Mouse (Mus musculus) adrenal gland, postnatal 14 days (tissue): ENCODE data around the gene Hist2h3b. TPM values are rescaled to one million over a fixed set of nuclear protein-coding genes. Genes with fewer than 3 reads are reported as not detected.
"Not testable (repeated sequence)": the region's sequence is repeated elsewhere in the genome, so short reads cannot be mapped to it uniquely, and the experiment has no call there.

Experiments
- DNase-seq: peaks from one replicate; pipeline ENCODE4 v3.0.0; 2021; ENCODE audit warnings: mixed read lengths
- total RNA-seq: library from RNA; stranded (reverse); gene quantifications from 2 replicates; pipeline ENCODE4 v1.2.3, GENCODE M21; 2021

The Hist2h3b gene
- total RNA-seq, 1 experiment from 2014 or later, result 406 TPM

DNA sequence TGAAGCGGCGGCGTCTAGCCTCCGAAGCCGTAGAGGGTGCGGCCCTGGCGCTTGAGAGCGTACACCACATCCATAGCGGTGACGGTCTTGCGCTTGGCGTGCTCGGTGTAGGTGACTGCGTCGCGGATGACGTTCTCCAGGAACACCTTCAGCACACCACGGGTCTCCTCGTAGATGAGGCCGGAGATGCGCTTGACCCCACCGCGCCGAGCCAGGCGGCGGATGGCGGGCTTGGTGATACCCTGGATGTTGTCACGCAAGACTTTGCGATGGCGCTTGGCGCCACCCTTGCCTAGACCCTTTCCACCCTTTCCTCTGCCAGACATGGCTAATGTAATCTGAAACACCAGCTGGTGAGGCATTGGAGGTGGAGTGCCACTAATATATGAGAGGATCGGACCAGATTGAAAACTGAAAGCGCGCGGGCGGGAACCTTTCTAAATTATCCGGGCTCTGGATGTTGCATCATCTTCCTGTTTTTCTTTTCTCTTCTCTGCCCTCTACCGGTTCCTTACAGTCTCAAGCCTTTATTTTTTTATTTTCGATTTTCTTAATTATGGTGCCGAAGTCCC lies 5.4 kb upstream of the Hist2h3b start, which contains the start of gene Hist2h4:
Gene Hist2h4, minus strand, starts transcription at position 333 of the 572 bp plus-strand sequence.
- DNase-seq, result peak; percentile 95

DNA sequence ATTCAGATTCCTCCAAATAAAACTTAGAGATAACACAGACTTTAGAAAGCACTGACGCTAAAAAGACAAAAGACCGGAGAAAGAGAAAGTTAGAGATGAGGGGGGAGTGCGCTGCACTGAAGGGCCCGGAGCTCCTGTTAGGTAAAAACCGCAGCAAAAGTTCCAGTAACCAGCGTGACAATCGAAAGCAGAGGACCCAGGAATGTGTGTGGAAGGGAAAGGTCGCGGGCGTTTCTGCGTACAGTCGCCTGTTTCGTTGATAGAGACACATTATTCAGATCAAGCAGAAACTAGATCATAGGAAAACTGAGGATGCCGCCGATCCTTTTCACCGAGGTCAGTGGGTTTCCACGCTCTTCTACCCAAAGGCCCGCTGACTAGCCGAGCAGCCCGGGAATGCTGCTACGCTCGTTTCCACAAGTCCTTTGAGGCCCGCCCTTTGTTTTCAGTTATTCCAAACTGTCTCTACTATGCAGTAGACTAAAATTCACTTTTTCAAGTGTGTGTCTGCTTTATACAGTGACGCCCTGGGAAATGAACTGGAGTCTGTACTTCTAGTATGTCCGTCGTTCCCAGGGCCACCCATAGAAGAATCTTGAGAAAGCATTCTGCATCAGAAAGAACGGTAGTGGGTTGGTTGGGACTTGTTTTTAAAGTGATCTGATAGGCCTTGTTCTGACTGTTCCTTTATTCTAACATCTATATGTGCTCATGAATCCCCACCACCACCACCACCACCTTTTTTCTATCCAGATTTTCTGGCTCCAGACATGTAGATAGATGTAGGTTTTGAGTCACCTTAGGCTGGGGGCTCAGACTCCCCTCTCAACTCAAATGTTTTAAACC lies 4.7 kb upstream of the Hist2h3b start:
- DNase-seq, result peak; percentile 71

DNA sequence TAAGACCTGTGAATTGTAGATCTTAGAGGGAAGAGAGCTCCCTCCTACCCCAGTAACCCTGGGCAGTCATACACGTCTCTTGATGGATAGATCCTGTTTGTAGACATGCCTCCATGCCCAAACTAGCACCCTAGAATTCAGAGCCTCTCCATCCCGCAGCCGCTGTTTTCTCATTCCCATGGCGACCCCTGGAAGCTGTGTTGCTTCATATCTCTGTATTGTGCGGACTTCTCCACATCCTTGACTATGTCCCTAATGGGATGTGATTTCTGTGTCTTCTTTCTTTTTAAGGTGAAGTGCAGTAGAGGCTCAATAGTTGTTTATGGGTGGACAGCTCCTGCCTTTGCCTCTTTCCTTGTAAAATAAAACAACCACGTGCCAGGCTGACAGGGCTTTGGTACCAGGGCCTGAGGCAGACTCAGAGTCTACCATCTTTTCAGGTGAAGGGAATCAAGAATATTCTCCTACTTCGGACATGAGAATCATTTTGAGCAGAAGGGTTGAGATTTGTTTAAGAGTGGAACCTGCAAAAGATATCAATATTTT lies 4.0 kb upstream of the Hist2h3b start:
- no peak for DNase-seq

DNA sequence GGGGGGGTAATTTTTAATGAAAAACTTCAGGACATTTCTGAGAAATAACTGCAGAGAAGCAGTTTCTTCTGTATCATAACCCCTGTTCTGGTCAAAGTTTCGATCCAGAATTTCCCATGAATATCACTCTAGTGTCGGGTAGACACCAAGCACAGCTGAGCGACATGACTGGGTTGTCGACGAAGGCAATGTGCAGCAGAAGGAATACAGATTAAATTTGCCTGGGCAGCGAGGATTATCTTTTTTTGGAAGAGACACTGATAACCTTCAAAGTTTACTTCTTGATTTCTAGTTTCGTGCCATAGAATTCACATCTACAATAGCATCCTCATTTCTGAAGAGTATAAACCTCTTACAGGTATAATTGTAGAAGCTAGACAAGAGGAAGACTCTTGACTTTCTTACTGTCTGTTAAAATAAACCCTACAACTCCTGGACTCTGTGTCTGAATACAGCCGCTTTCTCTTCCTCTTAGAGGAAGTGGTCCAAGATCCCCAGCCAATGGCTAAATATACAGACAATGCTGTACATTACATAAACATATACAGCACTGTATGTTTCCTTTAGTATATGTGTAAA lies 2.2 kb upstream of the Hist2h3b start:
- DNase-seq, result no peak

DNA sequence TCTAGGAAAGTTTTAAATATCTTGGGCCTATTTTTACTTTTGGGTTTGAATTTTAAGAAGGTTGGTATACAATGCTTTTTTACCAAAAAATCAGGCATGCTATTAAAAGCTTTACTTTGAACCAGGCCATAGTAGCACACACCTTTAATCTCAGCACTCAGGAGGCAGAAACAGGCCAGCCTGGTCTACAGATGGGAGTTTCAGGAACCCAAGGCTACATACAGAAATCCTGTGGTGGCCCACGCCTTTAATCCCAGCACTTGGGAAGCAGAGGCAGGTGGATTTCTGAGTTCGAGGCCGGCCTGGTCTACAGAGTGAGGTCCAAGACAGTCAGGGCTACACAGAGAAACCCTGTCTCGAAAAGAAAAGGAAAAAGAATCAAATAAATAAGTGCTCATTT lies 913 bp upstream of the Hist2h3b start:
- DNase-seq, result no peak

DNA sequence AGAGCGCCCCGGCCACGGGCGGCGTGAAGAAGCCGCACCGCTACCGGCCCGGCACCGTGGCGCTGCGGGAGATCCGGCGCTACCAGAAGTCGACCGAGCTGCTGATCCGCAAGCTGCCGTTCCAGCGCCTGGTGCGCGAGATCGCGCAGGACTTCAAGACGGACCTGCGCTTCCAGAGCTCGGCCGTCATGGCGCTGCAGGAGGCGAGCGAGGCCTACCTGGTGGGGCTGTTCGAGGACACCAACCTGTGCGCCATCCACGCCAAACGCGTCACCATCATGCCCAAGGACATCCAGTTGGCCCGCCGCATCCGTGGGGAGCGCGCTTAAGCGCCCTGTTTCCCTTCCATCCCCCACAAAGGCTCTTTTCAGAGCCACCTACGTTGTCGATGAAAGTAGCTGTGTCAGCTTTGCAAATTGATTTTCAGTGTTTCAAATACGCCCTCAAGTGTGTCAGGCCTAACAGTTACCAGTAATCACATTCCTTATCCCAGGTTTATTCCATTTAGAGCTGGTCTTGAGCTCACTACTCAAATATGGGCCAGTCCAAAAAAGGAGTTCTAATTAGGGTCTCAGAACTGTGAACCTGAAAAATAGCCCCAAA lies 423 bp downstream of the Hist2h3b start:
- peak; percentile 30 for DNase-seq

DNA sequence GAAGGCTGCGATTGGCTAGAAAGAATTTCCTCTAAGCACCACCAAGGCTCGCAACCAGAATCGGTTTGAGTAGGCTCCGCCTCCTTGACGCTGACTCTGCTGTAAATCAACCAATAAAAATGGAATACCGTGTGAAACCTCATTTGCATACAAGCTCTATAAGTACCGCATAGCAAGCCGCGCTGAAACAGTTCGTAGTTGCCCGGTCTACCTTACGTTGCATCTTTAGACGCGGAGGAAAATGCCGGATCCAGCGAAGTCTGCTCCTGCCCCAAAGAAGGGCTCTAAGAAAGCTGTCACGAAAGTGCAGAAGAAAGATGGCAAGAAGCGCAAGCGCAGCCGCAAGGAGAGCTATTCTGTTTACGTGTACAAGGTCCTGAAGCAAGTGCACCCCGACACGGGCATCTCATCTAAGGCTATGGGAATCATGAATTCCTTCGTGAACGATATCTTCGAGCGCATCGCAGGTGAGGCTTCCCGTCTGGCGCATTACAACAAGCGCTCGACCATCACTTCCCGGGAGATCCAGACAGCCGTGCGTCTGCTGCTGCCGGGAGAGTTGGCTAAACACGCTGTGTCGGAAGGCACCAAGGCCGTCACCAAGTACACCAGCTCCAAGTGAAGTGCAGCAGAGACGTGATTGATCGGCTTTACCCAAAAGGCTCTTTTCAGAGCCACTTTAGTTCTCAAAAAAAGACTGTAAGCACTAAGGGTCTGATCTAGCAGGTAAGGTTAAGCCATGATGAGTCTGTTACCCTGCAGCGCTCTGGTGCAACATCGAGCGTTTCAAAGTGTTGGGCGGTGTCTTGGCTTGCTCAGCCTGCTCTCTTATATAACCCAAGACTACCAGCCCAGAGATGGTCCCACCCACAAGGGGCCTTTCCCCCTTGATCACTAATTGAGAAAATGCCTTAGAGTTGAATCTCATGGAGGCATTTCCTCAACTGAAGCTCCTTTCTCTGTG lies 1.3 kb downstream of the Hist2h3b start, which contains the start of gene Hist2h2bb:
Gene Hist2h2bb, plus strand, starts transcription at position 242 of the 964 bp plus-strand sequence.
- peak; percentile 91 for DNase-seq

DNA sequence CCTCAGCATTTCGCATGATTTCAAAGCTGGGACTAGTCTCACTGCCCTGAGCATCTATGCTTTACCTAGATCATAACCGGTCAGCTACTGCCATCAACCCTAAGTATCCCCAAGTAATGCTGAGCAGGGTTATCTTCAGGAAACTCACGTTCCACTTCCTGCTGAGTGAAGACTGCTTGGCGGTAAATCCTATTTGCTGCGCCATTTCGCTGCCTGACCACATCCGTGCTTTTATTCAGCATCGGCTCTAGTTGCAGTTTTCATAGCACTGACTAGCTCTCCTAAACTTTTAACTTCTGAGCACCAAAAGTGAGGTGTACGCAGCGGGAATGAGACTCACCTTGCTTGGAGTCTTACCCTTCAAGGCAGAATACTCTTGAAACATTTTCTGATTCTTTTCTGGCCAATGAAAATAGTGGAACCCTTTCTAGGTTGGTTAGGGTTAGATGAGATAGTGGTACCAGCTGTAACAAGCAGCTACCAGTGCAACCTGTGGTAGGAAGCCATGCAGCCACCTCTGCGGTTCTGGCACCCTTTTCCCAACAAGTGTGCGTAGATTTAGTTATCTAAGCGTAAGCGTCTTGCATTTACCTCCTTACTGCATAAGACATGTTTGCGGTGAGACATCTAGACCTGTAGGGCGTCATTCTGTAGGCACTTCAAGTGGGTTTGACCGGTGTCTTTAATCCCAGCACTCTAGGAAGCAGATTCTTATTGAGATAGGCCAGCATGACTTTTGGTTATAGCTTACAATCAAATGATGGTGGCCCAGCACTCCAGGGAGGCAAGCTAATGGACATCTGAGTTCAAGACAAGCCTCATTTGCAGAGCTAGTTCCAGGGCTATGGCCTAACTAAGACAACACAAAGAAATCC lies 5.4 kb downstream of the Hist2h3b start:
- DNase-seq, result no peak

DNA sequence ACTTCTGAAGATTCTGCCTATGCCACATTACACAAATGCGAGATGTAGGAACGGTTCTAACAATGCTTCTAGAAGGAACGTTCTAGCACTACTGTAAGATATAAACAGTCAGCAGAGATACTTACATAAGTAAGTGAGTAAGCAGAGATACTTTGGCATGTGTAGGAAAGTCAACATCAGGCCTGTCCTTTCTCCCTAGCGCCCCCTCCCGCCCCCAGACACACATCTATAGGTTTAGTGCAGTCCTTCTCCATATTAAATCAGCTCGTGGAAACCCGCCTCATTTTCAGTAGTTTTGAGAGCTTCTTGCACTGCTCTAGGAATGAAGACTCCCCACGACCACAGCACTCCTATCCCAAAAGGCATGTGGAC lies 9.0 kb downstream of the Hist2h3b start:
- DNase-seq, result peak; percentile 43

DNA sequence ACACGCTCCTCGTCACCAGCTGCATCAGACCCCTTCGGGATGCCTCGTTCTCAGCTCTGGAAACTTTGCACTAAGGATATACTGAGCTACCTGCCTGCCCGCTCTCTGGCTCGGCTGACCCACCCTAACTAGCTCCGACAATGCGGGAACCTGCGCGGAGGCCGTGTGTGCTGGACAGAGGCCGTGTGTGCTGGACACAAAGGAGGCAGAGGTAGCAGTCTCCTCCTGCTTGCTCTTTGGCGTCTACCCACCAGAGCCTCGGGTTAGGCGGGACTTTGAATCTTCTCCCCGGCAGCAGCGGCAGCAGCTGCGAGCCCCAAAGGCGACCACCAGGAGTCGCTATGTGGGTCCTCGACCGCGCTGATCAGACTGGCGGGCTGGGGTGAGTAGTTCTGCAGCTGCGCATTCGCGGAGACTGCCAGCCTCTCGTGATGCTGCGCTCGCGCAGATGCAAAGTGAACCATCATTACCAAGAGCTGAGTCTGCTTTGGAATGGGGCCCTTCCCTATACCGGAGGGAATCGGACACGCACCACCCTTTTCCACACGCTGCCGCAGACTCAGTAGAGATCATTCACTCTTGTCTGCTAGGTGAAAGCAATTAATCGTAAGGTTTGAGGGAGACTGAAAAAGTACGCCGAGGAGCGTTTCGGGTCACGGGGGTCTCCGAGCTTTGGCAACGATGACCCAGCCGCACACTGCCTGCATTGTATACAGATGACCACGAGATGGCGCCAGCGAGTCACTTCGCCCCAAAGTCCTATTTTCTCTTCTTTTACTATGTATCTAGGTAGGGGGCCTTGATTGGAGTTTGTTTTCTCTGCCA lies 9.6 kb downstream of the Hist2h3b start:
- DNase-seq, result peak; percentile 96

DNA sequence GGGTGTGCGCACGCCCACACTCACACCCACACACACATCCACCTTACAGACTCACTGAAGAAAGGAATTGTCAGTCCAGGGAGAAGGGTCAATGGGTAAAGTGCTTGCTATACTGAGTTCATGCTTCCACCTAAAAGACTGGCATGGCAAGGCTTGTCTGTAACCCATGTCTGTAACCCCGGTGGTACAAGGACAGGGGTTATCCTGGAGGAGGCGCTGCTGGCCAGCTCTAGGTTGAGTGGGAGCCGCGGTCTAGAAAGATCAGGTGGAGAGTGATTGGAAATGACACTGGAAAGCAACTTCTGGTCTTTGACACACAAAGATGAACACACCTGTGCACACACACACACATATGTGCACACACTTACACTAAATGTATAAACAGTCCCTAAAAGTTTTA lies 12.2 kb downstream of the Hist2h3b start:
- no peak for DNase-seq

DNA sequence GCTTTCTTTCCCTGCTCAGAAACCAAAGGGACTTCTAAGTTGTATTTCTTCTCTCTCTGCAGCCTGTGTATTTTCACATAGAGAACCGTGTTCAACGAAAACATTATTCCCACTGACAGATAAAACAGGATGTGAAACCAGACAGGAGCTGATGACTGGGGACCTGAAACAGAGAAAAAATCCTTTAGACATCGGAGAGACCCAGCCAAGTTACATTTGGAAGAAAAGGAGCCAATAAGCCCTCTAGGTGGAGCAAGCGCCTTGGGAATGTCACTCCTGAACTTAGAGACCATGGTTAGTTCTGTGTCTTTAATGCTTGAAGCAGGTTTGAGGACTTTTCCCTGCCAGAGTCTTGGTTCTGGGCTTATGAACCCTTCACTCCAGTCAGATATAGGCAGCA lies 16.0 kb downstream of the Hist2h3b start:
- DNase-seq, result peak; percentile 56

DNA sequence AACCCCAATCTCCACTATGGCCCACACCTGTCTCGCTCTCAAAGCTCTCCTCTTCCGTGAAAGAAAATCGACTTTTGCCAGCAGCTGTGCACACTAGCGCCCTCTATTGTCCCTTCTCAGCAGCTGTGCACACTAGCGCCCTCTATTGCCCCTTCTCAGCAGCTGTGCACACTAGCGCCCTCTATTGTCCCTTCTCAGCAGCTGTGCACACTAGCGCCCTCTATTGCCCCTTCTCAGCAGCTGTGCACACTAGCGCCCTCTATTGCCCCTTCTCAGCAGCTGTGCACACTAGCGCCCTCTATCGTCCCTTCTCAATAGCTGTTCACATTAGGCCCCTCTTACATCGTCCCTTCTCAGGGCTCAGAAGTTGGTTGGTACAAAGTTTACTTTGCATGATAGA lies 18.9 kb downstream of the Hist2h3b start:
- DNase-seq, result peak; percentile 28

DNA sequence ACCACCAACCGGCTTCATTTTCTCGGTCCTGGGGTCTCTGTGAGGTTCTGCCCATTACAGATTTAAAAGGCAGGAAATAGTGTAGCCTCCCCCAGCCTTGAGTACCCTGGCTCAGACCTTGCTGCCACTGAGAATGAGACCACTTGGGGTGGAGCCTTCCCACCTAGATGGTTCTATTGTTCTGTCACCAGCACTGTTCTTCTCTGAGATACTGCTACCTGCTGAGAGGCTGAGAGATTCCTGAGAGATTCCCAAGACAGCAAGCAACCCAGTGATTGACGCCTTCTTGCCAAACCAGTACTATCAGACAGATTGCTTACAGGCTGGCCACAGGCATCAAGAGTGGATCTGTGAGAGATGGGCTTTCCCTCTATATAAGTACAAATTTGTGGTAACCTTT lies 20.7 kb downstream of the Hist2h3b start:
- no peak for DNase-seq

DNA sequence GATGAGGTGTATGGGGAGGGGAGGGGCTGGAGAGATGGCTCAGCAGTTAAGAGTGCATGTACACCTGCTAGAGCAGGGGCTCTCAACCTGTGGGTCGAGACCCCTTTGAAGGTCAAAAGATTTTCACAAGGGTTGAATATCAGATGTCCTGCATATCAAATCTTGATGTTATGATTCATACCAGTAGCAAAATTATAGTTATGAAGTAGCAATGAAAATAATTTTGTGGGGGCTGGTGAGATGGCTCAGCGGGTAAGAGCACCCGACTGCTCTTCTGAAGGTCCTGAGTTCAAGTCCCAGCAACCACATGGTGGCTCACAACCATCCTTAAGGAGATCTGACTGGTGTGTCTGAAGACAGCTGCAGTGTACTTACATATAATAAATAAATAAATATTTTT lies 22.3 kb downstream of the Hist2h3b start:
- not testable (repeated sequence) for DNase-seq

DNA sequence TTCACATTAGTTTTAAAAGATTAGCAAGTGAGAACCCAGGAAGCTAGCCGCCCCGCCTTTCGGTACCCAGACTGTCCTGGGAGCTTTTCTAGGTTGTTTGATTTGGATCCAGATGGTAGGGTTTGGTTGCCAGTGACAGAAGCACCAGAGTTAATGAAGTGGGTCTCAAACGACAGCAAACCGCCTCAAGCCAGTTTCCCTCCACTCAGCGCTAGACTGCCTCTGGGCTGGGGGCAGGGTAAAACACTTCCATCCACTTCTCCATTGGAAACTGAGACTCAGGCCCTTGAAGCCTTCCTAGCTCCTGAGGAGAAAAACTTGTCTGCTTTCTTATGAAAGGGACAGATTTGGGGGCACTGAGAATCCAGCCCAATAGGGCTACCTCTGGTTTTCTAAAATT lies 24.2 kb downstream of the Hist2h3b start:
- no peak for DNase-seq

DNA sequence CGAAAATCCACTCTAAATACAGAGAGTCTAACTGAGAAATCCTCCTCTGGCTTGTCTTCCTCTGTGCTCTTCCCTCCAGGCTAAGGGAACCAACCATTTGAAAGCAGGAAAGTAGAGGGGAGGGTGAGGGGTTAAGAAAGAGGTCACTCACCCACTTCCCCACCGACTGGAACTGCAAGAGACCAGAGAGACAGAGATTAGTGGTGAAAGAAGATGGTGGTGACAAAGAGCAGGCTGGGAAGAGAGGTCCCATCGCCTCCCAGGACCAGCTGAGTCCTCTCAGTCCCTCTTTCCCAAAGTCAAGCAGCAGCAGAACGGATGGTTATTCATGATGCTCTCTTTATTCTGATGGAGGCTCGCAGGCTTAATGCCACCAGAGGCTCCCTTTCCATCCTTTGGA lies 24.9 kb downstream of the Hist2h3b start:
- no peak for DNase-seq

DNA sequence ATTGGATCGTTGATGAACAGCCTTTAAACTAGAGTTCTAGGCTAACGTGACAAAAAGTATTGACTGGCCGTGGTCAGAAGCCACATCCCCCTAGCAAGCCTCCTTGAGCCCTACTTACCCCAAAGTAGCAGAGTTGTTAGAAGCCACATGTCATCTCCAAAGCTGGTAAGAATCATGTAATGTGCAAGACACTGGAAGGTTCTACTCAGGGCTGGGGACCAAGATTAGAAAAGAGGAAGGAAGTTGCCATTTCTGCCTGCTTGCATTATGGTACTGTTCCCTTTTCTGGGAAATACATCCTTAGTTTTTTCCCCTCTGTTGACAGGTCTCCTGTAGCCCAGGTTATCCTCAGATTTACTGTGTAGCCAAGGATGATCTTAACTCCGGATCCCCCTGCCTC lies 25.3 kb downstream of the Hist2h3b start, which contains the start of gene Fcgr1:
Gene Fcgr1, minus strand, starts transcription at position 183 of the 400 bp plus-strand sequence.
- DNase-seq, result no peak

DNA sequence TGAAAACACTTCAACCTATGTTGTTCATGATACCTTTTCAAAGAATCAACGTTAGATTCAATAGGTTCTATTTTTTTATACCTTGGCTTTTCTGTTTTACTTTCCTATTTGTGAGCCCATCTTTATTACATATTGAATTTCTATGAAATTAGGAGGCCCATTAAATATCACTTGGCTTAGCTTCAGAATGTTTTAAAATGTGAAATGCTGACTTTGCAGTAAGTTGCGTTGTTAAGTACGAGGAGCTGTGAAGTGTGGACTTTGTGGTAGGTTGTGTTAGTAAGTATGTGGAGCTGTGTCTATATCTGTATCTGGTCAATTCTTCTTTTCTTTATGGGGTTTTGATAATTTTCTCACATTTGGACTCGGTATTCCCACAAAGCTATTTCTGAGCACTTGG lies 29.9 kb downstream of the Hist2h3b start:
- no peak for DNase-seq
